Mouse (Mus musculus): ENCODE measurements around the gene Olah.
A peak's percentile ranks its signal among the peaks of the same experiment; 100 is the strongest.
"Not testable (repeated sequence)": the region's sequence is repeated elsewhere in the genome, so short reads cannot be mapped to it uniquely, and the experiment has no call there.

Gene Olah

DNA sequence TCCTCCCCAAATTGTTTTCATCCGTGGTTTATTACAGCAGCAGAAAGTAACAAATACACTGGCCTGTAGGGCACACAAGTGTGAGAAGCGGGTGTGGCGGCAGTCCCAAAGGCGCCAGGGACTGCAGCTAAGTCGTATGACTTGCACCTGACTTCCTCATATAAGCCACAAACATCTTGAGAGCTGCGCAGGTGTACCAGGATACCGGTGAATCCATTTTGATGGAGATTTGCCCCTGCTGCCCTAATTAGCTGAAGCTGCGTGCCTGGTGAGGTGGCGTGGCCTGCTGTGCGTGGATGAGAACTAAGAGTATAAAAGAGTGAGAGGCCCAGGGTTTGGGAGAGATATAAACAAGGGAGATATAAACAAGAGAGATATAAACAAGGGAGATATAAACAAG, at the start of gene Olah:
Gene Olah (minus strand): TSS at position 101 of the 400 bp plus-strand sequence.
- DNase-seq: not testable (repeated sequence)

DNA sequence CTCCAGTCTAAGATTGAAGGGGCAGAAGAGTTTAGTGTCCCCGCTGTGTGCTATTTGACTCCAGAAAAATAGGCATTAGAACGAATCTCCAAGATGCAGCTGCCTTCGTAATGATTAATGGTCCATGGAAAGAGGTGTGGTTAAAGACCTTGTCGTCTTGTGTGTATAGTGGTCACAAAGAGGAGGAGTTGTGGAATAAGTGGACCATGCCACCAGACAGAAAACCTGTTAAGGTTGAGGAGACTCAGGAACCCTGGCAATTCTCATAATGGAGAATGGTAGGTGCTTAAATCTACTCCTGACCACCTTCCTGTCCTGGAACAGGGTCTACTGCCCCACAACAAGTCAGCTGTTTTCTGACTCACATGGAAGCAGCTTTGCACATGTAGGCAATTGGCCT, 49.0 kb upstream of the Olah start:
- DNase-seq: no peak

DNA sequence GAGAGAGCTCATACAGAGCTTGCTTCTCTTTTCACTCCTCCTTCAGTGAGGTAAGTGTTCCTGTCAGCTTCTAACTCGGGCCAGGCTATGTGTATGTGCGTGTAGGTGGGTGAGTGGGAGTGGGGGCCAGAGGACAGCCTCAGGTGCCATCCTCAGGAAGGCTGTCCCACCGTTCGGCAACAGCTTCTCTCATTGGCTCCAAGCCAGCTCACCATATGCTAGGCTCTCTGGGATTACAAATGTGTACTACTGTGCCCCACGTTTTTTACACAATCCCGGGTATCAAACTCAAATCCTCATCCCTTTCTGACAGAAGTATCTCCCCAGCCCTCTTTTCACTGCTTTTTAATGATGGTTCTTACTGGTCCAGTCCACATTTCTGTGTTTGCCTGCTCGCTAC, 47.2 kb upstream of the Olah start:
- no peak for DNase-seq

DNA sequence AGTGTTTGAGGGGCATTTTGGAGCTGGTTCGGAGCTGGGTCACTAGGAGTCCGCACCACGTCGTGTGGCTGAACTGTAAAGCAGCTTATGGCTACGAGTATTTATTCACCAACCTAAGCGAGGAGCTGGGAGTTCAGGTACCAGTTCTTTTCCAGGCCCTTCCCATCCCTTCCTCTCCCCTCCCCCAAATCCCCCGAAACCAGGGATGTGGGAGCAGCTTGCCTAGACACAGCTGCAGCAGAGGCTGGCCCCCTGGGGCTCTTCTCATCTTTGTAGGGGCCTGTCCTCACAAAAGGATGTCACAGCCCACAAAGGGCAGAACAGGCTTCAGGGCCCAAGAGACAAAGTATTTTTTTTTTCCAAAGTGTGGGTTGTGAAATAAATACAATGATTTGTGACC, 40.9 kb upstream of the Olah start:
- DNase-seq: no peak

DNA sequence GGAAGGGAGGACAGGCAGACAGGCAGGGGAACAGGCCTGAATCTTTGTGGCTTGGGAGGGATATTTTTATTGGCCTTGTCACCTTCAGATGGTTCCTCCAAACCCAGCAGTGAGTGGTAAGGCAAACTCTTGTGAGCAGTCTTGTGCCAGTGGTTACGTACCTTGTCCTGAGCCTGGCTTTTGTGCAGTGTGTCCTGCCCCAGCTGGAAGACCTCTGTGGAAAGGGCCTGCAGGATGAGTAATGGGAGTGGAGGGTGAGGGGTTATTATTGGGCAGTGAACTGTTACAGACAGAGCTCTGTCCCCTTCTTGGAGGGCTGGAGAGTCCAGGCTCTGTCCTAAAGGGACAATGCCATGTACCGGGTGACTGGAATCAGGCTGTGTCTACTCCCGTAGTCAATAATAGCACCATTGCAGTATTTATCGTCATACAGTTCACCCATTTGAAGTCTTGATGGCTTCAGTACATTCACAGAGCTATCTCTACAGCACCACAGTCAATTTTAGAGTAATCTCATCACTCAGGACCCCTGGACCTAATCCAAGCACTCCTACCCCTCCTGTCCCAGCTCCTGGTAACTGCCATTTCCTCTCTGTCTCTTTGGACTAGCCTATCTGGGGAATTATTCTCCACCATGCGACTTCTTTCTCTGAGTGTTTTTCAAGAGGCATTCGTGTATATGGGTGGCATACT, 38.5 kb upstream of the Olah start:
- no peak for DNase-seq

DNA sequence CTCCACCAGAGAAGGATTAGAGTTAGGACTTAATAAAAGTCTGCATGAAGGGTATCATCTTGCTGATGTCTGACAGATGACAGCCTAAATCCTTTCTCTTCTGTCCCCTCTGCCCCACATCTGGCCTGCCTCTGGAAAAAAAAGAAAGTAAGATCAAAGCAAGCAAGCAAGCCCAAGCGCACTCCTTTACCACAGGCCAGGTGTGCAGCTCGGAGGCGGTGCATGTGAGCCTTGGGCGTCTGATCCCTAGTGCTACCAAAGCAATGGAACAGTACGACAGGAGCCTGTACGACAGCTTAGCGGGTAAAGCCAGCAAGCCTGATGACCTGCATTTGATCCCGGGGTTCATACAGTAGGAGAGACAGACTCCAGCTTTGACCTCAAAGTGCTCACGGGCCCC, 33.9 kb upstream of the Olah start:
- no peak for DNase-seq

GRCm38 (mm10) chr2:3424579-3424910, 27.5 kb upstream of the Olah start:
- no peak for DNase-seq

DNA sequence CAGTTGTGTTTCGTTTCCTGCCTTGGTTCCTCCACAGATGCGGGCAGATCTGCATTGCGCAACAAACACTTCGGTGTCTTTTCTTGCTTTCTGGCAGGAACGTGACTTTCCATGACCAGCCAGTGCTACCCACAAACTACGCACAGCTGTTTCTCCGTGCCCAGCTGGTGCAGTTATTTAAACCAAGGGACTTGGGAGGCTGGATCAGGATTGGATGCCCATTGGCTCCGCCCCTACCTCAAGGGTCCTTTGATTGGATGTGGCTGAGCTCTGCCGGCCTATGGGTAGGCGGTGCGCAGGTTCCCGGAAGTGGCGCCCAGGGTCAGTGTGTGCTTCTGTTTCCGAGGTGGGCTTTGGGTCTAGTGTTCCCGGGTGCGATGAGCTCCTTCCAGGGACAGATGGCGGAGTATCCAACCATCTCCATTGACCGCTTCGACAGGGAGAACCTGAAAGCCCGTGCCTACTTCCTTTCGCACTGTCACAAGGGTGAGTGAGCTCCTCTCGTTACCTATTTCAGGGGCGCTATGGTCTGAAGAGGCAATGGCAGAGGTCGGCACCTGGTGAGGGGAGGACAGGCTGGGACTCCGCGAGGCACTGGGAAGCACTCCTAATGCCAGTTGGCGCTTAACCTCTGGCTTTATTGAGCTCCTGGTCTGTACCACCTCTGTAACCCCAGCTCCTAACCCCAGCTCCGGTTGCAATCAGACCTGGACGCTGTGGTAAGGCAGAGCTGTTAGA, 27.0 kb upstream of the Olah start, which contains the start of gene Dclre1c:
Gene Dclre1c (plus strand): TSS at position 291 of the 738 bp plus-strand sequence.
- DNase-seq: peak; percentile 82

- DNase-seq: no peak
These were observed 25.5 kb upstream of the Olah start, which contains the start of gene Meig1 for GRCm38 (mm10) chr2:3422548-3422947. TSS of gene Meig1 (minus strand) at chr2:3422648.

DNA sequence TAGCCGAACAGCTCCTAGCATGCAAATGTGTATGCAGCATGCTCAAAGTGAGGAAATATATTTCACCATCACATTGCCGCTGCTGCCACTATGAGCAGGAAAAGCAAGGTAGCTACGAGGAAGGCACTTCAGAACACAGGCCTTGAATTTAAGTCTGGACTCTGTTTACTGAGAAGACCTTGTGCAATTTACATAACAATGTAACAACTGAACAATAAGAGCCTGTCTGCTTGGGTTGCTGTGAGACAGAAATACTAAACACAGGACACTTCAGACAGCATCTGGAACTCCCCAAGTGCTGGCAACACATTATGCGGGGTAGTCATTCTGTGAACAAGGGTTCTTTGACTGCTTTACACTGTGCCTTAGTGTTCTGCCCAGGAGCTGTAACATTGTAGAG, 23.1 kb upstream of the Olah start:
- DNase-seq: no peak

GRCm38 (mm10) chr2:3418883-3419431, 21.9 kb upstream of the Olah start:
- peak; percentile 87 for DNase-seq

- no peak for DNase-seq
These were observed 18.7 kb upstream of the Olah start for GRCm38 (mm10) chr2:3415676-3416075.

GRCm38 (mm10) chr2:3414241-3414640, 17.2 kb upstream of the Olah start:
- DNase-seq: no peak

DNA sequence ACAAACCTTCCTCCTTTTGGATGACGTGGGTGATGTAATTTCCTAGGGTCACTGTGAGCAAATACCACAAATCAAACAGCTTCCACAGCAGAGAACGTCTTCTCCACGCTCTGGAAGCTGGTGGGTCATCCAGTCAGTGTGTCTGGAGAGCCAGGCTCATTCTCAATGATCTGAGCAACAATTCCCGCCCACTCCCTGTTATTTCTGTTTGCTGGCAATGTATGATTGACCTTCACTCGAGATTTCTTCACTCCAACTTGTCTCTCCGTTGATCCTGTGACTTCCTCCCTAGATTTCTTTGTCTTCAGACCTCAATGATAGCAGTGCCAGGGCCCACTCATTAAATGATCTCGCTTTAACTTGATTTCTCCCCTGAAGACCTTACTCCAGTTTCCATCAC, 10.7 kb upstream of the Olah start:
- DNase-seq: no peak

GRCm38 (mm10) chr2:3405981-3406380, 9.0 kb upstream of the Olah start:
- no peak for DNase-seq

DNA sequence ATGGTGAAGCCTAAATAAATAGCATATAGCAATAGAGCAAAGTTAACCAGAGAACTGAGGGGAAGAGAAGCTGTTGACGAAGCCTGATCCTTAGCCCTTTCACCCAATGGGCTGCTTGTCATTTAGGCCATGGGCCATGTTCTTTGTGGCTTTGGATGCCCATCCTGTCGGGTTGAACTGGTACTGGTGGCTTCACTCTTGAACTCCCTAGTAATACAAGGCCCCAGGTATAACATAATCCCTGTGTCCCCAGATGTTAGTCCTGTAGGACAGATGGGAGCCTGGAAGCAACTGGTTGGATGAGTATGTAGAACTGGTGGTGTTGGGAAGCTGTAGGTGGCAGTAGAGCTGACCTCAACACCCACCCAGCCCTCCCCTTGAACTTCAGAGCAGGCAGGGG, 5.1 kb downstream of the Olah start:
- DNase-seq: no peak

GRCm38 (mm10) chr2:3387105-3387860, 9.7 kb downstream of the Olah start:
- DNase-seq: no peak

DNA sequence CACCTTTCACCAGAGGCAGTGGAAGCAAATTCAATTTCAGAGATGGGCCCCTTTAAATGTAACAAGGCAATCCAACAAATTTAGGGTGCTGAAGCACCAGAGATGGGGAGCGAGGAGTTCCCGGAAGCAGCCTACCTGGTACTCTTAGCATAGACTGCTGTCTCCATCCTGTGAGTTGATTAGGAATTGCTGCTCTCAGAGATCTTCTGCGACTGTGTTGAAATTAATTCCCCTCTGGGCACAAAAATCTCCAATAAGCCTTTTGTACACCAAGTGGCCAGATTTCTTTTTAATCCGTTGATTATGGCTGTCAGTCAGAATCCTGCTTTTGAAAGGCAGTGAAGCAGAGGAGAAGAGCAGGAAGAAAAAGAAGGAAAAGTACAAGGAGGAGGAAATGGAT, 31.9 kb downstream of the Olah start:
- no peak for DNase-seq

DNA sequence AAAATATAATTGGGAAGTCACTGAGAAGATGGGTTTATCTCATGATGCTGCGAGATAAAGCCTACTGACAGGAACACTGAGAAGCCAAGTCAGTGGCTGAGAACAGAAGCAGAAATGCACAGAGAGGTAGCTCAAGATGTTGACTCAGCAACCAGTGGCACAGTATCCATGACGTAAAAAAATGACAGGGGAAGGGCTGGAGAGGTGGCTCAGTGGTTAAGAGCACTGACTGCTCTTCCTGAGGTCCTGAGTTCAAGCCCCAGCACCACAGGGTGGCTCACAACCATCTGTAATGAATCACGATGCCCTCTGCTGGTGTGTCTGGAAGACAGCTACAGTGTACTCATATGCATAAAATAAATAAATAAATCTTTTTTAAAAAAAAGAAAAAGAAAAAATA, 35.9 kb downstream of the Olah start:
- DNase-seq: no peak

DNA sequence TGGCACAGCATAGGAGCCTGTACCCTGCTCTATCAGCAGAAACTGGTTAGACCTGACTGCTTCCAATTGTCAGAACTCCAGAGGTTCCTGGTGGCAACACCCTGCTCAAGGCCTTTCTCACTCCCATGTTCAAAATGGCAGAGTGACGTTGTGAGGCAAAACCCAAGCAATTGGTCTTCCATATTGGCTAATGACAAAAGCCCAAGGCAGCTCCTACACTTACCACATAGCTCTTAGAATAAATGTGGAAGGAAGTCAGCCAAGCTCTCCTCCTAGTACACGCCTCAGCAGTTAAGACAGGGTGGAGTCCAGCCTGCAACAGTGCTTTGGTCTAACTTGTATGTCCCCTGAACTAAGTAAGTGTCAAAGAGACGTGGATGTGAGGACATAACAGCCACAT, 39.1 kb downstream of the Olah start:
- DNase-seq: no peak

GRCm38 (mm10) chr2:3356311-3356710, 40.7 kb downstream of the Olah start:
- no peak for DNase-seq

DNA sequence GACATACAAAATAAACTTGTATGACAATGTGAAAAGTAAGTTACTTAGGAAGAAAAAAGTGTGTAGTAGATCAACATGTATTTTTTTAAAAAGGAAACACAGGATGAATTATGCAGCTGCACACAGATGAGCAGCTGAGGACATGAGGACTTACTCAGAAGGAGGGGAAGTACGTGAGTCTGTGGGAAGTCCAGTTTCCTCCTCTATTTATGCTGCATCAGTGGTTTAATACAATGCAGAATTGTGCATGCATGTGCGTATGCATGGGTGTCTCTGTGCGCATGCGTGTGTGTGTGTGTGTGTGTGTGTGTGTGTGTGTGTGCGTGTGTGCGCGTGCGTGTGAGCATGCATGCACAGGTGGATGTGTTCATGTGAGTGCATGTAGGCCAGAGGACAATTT, 41.2 kb downstream of the Olah start:
- DNase-seq: no peak

- DNase-seq: no peak
These were observed 43.9 kb downstream of the Olah start for GRCm38 (mm10) chr2:3353160-3353559.

DNA sequence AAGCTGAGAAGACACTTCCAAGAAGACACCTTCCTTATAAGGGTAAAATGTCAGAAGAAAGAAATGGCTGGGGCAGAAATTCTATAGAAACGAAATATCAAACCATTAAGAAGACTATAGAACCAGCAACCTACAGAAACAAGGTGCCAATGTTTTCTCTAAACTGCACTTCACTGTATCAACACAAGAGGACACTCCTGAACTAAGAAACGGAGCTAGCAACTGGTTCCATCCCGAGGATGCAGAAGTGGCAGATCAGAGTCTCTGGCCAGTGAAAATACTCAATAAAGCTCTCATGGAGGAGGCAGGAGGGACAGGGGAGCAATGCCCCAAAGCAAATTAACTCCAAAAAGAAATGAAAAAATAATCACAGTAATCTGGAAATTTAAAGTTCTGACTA, 48.1 kb downstream of the Olah start:
- DNase-seq: no peak

Data from cerebellum, adult 11-12 months (tissue).